Mouse (Mus musculus) liver, embryonic 14.5 days (tissue): ENCODE results near the gene Tnrc6c. TPM values are rescaled to one million over a fixed set of nuclear protein-coding genes. Genes with fewer than 3 reads are reported as not detected.

Experiments used
- ATAC-seq: fragments of 200-750 bp; cut with Nextera tagmentation; 2 replicates; pipeline ENCODE4 v1.8.0; 2017; ENCODE audit warnings: moderate number of reproducible peaks, mild to moderate bottlenecking, moderate library complexity; ENCODE audit not compliant: insufficient read depth
- DNase-seq, 3 experiments: peaks; one replicate each; pipeline ENCODE4 v3.0.0-alpha.2; 2012 to 2013; ENCODE audit warnings: low read depth in 3 of 3, low spot score in 3 of 3
- H3K27ac ChIP-seq: fragments of 300-500 bp; sonication (generic); 2 replicates; pipeline ENCODE4 v1.5.1; 2014; ENCODE audit warnings: moderate library complexity, mild to moderate bottlenecking, control low read depth, inconsistent platforms
- H3K27me3 ChIP-seq: fragments of 300-500 bp; sonication (generic); 2 replicates; pipeline ENCODE4 v1.6.1; 2014; ENCODE audit warnings: mild to moderate bottlenecking, low read length, moderate library complexity; ENCODE audit not compliant: control insufficient read depth, insufficient read depth
- H3K36me3 ChIP-seq: fragments of 300-500 bp; sonication (generic); replicated peaks from 2 replicates; pipeline ENCODE4 v1.6.1; 2014; ENCODE audit warnings: low read depth; ENCODE audit not compliant: control insufficient read depth, insufficient read depth
- H3K4me1 ChIP-seq, 2 experiments: fragments of 200-500 bp in 1 of 2; fragments of 300-500 bp in 1 of 2; sonication (generic) in 1 of 2; replicated peaks; 2 replicates each; pipeline ENCODE4 v1.6.1; 2012 to 2014; ENCODE audit warnings: antibody characterized with exemption in 1 of 2, inconsistent platforms in 1 of 2, low read length in 1 of 2; ENCODE audit not compliant: control insufficient read depth in 2 of 2, insufficient read depth in 2 of 2
- H3K4me2 ChIP-seq: fragments of 300-500 bp; sonication (generic); 2 replicates; pipeline ENCODE4 v1.6.1; 2014; ENCODE audit warnings: low read depth, mild to moderate bottlenecking, control low read depth, moderate library complexity
- H3K4me3 ChIP-seq, 2 experiments: fragments of 200-500 bp in 1 of 2; fragments of 300-500 bp in 1 of 2; sonication (generic) in 1 of 2; 2 replicates each; pipeline ENCODE4 v1.5.1; 2012 to 2014; ENCODE audit warnings: low read depth in 2 of 2, low read length in 2 of 2, mild to moderate bottlenecking in 2 of 2, control low read depth in 1 of 2, inconsistent platforms in 1 of 2, moderate library complexity in 1 of 2; ENCODE audit not compliant: insufficient read depth in 1 of 2
- H3K9ac ChIP-seq: fragments of 300-500 bp; sonication (generic); replicated peaks from 2 replicates; pipeline ENCODE4 v1.6.1; 2014; ENCODE audit warnings: mild to moderate bottlenecking, control low read depth, moderate library complexity
- H3K9me3 ChIP-seq: fragments of 300-500 bp; sonication (generic); 2 replicates; pipeline ENCODE4 v1.6.1; 2016; ENCODE audit warnings: low read length, mixed read lengths; ENCODE audit not compliant: control insufficient read depth
- CTCF ChIP-seq: IDR thresholded peaks from 2 replicates; pipeline ENCODE4 v1.5.1; 2016; ENCODE audit warnings: antibody characterized with exemption, low read depth, control low read depth
- EP300 ChIP-seq: IDR thresholded peaks from 2 replicates; pipeline ENCODE4 v1.6.1; 2016; ENCODE audit warnings: antibody characterized with exemption, low read depth
- WGBS: fragments of 180-500 bp; shearing (Covaris S2); extraction: QIAGEN DNeasy Blood & Tissue Kit; methylation state at CpG from one replicate; pipeline ENCODE4 v1.1.7; 2014; ENCODE audit not compliant: insufficient replicate concordance; 5-methylcytosine and 5-hydroxymethylcytosine counted together
- polyA plus RNA-seq, 2 experiments: library from polyadenylated mRNA; depleted of rRNA in 1 of 2; stranded (reverse) in 1 of 2; unstranded in 1 of 2; fragments of >200 nt; fragmentation: Nextera tagmentation in 1 of 2; extraction: Ambion mirVana in 1 of 2; gene quantifications; 2 replicates each; pipeline versions ENCODE4 v1.2.1 to v1.2.3; 2012 to 2014

Gene Tnrc6c
- polyA plus RNA-seq, 2 experiments, result 2.4 to 3.7 TPM

DNA sequence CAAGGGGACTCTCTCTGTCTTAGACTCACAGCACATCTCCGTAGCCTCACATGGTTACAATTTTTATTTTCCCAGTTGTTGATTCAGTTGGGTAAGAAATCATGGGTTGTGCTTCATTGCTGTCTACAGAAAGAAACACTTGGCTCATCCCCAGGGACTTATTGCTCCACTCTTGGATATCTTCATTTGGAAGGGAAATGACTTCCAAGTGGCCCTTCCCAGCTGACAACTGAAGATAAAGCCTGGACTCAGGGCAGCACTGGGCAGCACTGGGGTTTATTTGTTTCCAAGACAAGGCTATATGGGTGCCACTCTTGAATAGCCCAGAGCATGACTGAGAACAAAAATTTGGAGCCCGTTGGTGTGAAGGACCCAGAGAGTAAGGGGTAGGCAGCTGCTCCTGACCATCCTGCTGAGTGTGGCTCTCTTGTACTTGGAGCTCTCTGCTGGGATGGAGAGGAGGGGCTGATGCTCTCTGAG, 56.8 kb downstream of the Tnrc6c start:
- peaks cover 5% of the 10 kb centered on the region; the same call in 1 of the 2 replicates for H3K36me3 ChIP-seq
- H3K4me3 ChIP-seq, result no peak overlapping the region
- no peaks in the 10 kb centered on the region for H3K27me3 ChIP-seq
- no peak overlapping the region for H3K9ac ChIP-seq
- TF ChIP-seq CTCF (no peak), EP300 (no peak)
- no peak for DNase-seq
- H3K27ac ChIP-seq, result no peak overlapping the region
- H3K4me2 ChIP-seq, result no peak overlapping the region
- H3K4me1 ChIP-seq, result no peaks in the 10 kb centered on the region
- WGBS, result 71% methylated on average over 2 of the region's 2 CpGs
- H3K9me3 ChIP-seq, result no peaks in the 10 kb centered on the region
- ATAC-seq, result no peak

- no peak for ATAC-seq
- H3K27ac ChIP-seq, result no peak overlapping the region
- 32% methylated on average over 1 of the region's 1 CpGs for WGBS
Observed at GRCm38 (mm10) chr11:117712065-117712464, 58.0 kb downstream of the Tnrc6c start.

GRCm38 (mm10) chr11:117713375-117713774, 59.3 kb downstream of the Tnrc6c start:
- Histone ChIP-seq H3K9me3 (no peaks in the 10 kb centered on the region), H3K4me2 (no peak overlapping the region), H3K4me3 (no peak overlapping the region), H3K27ac (no peak overlapping the region), H3K36me3 (peaks cover 5% of the 10 kb centered on the region), H3K9ac (no peak overlapping the region), H3K4me1 (no peaks in the 10 kb centered on the region), H3K27me3 (no peaks in the 10 kb centered on the region)
- DNase-seq (no peak), ATAC-seq (no peak)
- TF ChIP-seq CTCF (no peak; the same call in 1 of the 2 replicates), EP300 (no peak)
- 81% methylated on average over 6 of the region's 6 CpGs for WGBS

More at GRCm38 (mm10) chr11:117712065-117712464, 58.0 kb downstream of the Tnrc6c start:
- no peak for DNase-seq
- Histone ChIP-seq H3K27me3 (no peaks in the 10 kb centered on the region), H3K9ac (no peak overlapping the region), H3K36me3 (peaks cover 5% of the 10 kb centered on the region), H3K9me3 (no peaks in the 10 kb centered on the region), H3K4me2 (no peak overlapping the region), H3K4me3 (no peak overlapping the region), H3K4me1 (no peaks in the 10 kb centered on the region)
- TF ChIP-seq CTCF (no peak), EP300 (no peak)

DNA sequence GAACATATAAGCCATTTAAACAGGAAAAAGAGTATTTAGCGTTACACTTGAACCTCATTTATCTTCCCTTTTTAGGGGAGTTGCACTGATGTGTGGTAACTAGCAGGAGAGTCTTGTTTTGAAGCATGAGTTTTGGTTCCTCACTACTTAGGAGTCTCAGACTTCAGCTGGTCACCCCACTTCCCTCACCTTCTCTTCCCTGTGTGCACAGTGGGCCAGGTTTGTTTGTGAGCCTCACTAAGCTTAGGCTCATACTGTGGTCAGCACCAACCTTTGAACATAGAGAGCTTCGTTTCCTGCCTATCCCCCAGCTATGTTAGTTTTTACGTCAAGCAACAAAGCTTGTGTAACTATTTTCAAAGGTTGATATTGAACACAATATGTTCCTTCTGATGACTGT, 64.7 kb downstream of the Tnrc6c start:
- DNase-seq (no peak), ATAC-seq (no peak)
- no peak overlapping the region for H3K27ac ChIP-seq

DNA sequence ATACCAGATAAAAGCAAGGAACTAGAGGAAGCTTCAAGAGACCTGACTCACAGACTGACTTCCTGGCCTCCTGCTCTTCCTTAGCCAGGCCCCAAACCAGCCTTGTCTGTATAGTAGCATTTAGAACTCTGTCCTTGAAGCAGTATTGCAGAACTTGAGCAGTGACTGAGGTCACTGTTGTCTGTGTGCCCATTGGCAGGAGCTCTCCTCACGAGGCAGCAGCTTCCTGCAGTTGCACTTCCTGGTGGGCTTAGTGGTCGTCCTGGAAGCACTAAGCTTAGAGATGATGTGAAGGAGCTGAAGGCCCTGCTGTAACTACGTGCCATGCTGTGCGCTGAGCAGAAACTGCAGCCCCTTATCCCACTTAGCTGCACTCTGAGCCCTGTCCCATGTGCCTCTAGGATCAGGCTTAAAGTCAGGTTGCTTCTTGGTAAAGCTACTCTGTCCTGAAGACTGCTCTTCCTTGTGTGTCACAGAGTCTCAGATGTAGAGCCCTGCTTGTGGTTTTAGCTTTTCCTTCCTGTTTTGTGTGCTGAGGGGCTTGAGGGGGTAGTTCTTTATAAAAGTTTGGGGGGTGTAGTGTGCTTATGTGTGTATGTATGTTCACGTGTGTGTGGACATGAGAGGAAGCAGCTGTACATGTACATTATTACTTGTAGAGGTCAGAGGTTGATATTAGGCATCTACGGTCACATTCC, 70.7 kb downstream of the Tnrc6c start:
- Histone ChIP-seq H3K27ac (no peak overlapping the region), H3K36me3 (peaks cover 3% of the 10 kb centered on the region), H3K27me3 (no peaks in the 10 kb centered on the region), H3K4me1 (peaks cover 0 to 4% of the 10 kb centered on the region in 2 experiments; a peak in 1 of 4 replicates), H3K4me2 (no peak overlapping the region), H3K9me3 (no peaks in the 10 kb centered on the region), H3K9ac (no peak overlapping the region), H3K4me3 (no peak overlapping the region)
- 42% methylated on average over 6 of the region's 6 CpGs for WGBS
- DNase-seq, result no peak
- no peak for ATAC-seq
- no peak for TF ChIP-seq CTCF
- TF ChIP-seq EP300, result no peak

More for the DNA sequence above, 64.7 kb downstream of the Tnrc6c start:
- Histone ChIP-seq H3K9ac (no peak overlapping the region), H3K9me3 (no peaks in the 10 kb centered on the region), H3K4me2 (no peak overlapping the region), H3K4me1 (no peaks in the 10 kb centered on the region; a peak in 1 of 4 replicates), H3K36me3 (peaks cover 8% of the 10 kb centered on the region), H3K27me3 (no peaks in the 10 kb centered on the region), H3K4me3 (no peak overlapping the region)
- TF ChIP-seq CTCF, result no peak
- TF ChIP-seq EP300, result no peak
- 73% methylated on average over 3 of the region's 3 CpGs for WGBS
